Mouse (Mus musculus) kidney, adult 11 months (tissue): ENCODE measurements around the gene Gm44502.
A peak's percentile ranks its signal among the peaks of the same experiment; 100 is the strongest.
"Not testable (repeated sequence)": the region's sequence is repeated elsewhere in the genome, so short reads cannot be mapped to it uniquely, and the experiment has no call there.

Experiments
- DNase-seq: peaks from one replicate; pipeline ENCODE4 v3.0.0; 2022

Gene Gm44502

GRCm38 (mm10) chr15:89452906-89453864, 23.7 kb upstream of the Gm44502 start:
- peak; percentile 34 for DNase-seq

DNA sequence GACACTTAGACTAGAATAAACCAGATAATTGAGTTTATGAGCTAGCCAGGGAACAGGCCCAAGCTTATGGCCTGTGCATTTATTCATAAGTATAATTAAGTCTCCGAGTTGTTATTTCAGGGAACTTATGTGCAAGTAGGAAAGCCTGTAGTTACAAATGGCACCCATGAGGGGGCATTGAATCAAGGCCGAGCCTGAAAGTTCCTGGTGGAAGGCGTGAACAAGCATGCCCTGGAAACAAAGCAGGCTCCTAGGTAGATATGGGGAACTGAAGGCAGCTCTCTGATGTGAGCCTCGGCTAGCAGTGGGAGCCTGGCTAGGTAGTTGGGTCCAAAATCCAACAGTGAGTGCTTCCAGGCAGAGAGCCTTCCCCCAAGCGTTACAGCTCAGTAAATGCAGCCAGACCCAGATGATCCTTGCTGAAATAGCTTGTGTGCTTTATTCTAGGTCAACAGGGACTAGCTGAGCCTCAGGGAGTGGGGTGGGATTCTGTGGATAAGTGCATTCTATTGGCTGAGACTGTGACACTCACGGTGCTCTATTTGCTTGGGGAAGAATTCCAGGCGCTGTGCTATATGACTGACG, 13.1 kb upstream of the Gm44502 start:
- DNase-seq = no peak

GRCm38 (mm10) chr15:89435878-89436277, 6.4 kb upstream of the Gm44502 start:
- no peak for DNase-seq

DNA sequence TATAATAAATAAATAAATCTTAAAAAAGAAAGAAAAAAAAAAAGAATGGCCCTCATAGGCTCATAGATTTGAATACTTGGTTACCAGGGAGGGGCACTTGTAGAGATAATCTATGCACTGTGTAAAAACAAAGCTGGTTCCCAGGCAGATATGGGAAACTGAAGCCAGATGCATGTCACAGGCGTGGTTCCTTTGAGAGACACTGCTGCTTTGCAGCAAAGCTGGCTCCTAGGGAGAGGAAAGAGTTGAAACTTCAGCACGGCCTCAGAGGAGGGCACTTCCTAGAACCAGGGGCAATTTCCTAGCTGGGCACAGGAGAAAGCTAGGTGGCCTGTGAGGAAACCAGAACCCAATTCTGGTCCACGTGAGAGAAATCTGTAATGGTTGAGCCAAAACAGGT, 4.6 kb upstream of the Gm44502 start:
- DNase-seq = no peak

DNA sequence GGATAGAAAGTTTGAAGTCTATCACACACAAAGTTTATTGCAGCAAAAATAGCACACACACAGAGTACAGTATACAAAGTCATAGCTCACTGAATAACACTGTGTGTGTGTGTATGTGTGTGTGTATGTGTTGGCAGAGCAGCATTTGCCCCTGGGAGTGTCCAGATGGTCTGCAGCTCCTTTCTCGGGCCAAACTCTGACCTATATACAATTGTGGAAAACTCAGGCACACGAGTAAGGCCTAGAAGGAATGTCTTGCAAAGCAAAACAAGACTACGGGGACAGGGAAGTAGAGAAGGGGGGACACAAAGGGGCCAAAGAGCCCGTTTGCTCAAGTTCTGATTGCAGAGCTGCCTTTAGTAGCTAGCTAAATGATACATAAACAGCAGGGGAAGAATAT, 3.5 kb upstream of the Gm44502 start:
- DNase-seq = no peak

DNA sequence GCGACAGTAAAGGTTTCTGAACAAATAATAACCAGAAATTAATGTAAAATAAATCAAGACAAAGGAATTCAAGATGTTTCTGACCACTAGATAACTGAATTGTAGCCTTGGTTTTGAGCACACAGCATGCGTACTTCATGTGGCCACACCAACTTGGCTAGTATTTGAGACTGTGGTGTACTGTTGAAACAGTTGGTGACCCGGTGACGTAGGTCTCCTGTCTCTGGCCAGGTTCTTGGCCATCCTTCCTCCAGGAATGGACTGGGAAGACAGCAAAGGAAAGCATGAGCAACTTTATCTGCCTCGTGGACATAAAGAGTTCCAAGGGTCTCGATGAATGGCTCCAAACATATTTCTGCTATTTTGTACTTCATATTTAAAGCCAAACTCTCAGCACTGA, 2.3 kb upstream of the Gm44502 start:
- DNase-seq = no peak

DNA sequence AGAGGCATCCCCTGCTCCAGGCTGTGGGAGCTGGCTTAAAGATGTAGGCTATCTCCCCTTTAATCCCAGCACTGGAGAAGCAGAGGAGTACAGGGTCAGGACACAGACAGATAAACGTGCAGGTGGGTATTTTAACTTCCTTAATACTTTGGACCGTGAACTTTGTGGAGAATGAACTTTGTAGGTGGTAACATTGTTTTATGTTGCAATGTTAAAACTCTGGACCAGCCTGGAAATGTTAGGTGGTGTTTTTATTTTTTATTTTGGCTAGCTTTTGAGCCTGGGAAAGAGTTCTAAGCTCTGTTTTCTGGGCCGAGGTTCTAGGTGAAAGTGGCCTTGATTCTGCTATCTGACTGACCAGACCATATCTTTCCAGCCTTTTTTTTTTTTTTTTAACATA, 1.8 kb upstream of the Gm44502 start:
- no peak for DNase-seq

GRCm38 (mm10) chr15:89430771-89431170, 1.3 kb upstream of the Gm44502 start:
- DNase-seq = not testable (repeated sequence)

DNA sequence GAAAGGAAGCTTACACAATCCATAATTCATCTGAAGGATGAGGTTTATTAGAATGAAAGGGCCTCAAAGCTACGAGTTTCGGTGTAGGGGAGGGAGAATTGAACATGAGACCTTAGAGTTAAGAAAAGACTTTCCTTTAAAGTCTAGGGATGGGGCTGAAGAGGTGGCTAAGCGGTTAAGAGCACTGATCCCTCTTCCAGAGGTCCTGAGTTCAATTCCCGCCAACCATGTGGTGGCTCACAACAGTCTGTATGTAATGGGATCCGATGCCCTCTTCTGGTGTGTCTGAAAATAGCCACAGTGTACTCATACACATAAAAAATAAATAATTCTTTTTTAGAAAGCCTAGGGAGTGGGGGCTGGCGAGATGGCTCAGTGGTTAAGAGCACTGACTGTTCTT, 845 bp upstream of the Gm44502 start:
- no peak for DNase-seq

DNA sequence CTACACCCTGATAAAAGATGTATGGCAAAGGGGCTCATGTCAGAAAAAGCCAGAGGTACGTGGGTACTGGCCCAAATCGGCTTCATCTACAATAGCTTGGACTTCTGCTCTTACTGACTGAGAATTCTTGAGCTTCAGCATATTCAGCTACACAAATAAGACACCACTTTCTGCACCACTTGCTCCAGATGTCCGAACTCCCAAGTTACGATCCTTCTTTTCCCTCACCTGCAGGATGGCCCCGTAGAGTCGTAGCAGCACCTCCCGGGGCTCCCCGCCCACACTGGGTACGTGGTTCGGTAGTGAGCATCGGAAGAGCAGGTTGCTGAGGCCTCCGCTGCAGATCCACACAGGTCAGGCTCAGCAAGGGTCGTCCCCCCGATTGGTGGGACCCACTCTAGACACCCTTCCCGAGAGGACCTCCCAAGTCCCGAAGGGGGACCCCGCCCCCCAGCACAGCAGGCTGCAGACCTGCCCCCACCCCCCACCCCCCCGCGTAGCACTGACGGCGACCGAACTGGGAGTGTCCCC, 610 bp downstream of the Gm44502 start:
- no peak for DNase-seq

DNA sequence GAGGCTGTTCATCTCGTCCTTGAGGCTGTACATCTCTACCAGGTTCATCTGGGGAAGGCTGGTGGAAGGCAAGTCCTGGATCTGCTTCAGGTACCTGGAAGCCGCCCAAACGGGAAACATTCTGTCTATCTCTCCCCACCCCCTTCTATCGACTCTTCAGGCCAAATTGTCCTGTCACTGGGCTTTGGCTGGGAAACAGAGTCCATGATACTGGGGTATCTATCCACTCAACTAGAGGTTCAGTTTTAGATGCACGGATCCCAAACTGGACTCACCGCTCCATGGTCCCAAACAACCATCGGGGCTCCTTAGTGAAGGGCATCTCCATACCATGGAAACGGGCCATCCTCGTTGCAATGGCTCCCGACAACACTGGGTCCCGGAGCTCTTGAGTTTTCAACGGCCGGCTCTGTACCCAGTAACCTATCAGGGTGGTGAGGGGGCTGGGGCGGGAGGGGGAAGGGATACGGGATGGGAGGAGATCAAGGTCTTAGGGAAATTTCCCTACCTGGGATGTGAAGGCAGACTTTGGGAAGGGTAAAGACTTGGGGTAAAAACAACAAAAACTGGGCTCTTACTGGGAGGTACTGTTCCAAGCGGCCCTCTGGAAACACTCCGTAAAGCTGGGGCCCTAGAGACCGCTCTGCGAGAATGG, 1.2 kb downstream of the Gm44502 start:
- DNase-seq = no peak

GRCm38 (mm10) chr15:89426716-89427115, 2.8 kb downstream of the Gm44502 start:
- no peak for DNase-seq

GRCm38 (mm10) chr15:89425711-89426121, 3.8 kb downstream of the Gm44502 start, which contains the start of gene Cpt1b:
Gene Cpt1b (minus strand): TSS chr15:89425863.
- peak; percentile 82 for DNase-seq

- DNase-seq = no peak
Measured at GRCm38 (mm10) chr15:89424621-89425020, 4.9 kb downstream of the Gm44502 start.

- DNase-seq = no peak
Measured at GRCm38 (mm10) chr15:89421938-89422337, 7.6 kb downstream of the Gm44502 start.

- no peak for DNase-seq
Measured at GRCm38 (mm10) chr15:89415282-89415681, 14.2 kb downstream of the Gm44502 start.

DNA sequence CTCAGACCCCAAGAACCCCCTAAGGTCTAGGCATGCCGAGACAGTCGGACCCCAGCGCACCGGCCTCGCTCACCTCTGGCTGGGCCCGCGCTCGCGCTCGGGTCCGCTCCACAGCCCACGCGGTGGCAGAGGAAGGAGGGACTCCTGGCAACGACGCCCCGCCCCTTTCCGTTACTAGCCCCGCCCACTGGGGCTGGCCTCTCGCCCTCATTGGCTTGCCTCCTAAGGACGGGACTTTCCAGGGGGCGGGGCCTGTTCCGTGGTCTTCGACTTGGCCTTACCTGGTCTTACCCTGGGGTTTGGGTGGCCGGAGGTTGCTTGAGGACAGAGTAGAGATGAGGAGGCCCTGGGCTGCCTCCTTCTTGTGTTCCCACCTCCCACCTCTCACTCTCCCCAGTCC, 19.4 kb downstream of the Gm44502 start, which contains the start of gene Syce3:
Gene Syce3 (minus strand): TSS at position 386 of the 400 bp plus-strand sequence.
- no peak for DNase-seq

GRCm38 (mm10) chr15:89406691-89407090, 22.8 kb downstream of the Gm44502 start:
- no peak for DNase-seq

DNA sequence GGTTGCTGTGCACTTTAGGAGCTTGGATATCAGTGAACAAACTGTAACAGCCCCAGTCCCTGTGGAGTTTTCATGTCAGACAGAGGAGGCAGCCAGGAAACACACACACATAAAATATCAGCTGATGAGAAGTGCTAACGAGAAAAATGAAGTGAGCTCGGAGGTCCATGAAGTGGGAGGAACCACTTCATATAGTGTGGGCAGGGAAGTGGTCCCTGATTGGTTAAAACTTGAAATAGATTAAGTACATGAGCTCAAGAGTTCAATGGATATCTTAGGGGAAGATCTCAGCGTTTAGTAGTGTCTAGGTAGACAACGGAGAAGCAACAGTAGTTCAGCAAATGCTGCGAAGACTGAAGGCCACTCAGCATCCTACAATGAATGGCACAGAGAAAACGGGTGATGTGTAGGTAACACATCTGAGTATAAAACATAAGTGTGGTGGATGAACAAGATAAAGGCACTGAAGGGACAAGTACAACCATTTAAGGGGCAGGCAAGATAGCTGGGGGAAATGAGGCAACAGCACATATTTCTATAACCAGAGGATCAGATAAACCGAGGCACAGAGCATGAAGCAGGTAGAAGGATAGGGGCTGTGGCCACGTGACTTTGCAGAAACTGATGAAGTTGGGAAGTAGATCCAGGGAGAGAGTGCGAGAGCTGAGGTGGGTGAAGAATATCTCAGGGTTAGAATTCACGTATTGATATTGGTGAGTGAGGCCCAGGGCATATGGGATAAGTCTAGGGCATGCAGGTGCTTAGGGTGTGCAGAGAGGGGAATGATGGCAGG, 24.5 kb downstream of the Gm44502 start:
- no peak for DNase-seq

- DNase-seq = no peak
Measured at GRCm38 (mm10) chr15:89402471-89402870, 27.0 kb downstream of the Gm44502 start.

- DNase-seq = no peak
Measured at GRCm38 (mm10) chr15:89399716-89400115, 29.8 kb downstream of the Gm44502 start.

DNA sequence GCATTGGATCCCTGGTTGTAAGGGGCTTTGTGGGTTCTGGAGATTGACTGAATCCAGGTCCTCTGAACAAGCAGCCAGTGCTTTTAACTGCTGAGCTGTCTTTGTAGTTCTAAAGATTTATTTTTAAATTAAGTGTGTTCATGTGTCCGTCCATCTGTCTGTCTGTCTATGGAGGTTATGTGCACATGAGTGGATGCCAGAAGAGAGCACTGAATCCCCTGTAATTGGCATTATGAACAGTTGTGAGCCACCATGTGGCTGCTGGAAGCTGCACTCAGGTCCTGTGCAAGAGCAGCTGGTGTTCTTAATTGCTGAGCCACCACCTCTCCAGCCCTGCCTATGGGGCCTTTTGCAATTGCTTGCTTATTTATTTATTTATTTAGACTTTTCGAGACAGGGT, 31.4 kb downstream of the Gm44502 start:
- no peak for DNase-seq
